Mouse (Mus musculus): ENCODE results near the gene Csnk2a1.
A peak's percentile ranks its signal among the peaks of the same experiment; 100 is the strongest.
"Not testable (repeated sequence)": the region's sequence is repeated elsewhere in the genome, so short reads cannot be mapped to it uniquely, and the experiment has no call there.

Csnk2a1 gene

GRCm38 (mm10) chr2:152226248-152227050 lies at the start of gene Csnk2a1:
Gene Csnk2a1, plus strand, starts transcription at chr2:152226839.
- peak; percentile 92 for DNase-seq (ENCODE audit: low spot score)

- no peak for DNase-seq (ENCODE audit: low spot score)
Observed at GRCm38 (mm10) chr2:152177162-152177805, 49.4 kb upstream of the Csnk2a1 start.

DNA sequence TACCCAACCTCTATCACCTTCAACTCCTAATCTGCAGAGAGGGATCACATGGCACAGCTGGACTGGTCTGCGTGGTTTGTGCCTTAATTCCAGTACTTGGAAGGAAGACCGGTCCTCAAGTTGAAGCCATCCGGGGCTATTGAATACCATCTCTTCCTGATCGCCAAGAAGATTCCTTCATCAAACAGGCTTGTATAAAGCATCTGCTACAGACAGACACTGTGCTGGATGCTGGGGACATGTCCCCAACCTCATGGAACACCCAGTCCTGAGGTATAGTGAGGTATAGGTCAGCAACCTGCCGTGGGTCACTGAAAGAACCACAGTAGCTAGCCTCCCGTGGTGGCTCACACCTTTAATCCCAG lies 48.9 kb upstream of the Csnk2a1 start:
- DNase-seq (ENCODE audit: low spot score): no peak

DNA sequence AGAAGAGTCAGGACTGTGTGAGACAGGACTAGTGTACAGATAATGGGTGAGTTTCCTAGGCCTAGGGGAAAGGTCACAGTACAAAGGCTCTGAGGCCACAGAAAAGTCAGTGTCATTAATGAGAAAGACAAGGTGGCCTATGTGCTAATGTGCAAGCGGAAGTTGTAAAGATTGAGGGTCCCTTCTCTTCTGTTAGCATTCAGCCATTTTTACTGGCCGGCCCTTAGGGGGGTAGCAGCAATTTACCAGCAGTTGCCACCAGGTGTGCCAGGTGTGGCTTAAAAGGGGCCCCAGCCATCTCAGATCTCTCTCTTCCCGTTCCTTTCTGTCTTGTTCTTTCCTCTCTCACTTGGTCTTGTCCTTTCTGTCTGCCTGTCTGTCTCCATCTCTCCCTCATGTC lies 48.3 kb upstream of the Csnk2a1 start:
- DNase-seq (ENCODE audit: low spot score): no peak

GRCm38 (mm10) chr2:152179301-152179700 lies 47.3 kb upstream of the Csnk2a1 start:
- no peak for DNase-seq (ENCODE audit: low spot score)

GRCm38 (mm10) chr2:152180323-152180722 lies 46.3 kb upstream of the Csnk2a1 start:
- DNase-seq (ENCODE audit: low spot score): peak; percentile 8

DNA sequence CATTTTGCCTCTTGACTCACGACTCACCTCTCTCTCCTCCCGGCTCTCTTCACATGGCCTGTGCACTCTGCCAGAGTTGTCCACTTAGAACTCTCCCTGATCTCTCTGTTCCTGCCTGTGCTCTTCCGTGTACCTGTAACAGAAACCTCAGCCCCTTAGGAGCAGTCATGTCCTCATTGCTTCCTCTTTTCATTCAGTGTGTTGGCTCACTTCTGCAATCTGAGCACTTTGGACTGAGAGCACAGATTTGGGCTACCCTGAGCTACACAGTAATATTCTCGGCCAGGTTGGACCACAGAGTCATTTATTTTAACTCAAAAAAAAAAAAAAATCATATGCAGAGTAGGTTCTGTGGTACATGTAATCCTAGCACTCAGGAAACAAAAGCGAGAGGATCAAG lies 39.5 kb upstream of the Csnk2a1 start:
- DNase-seq (ENCODE audit: low spot score): no peak

- no peak for DNase-seq (ENCODE audit: low spot score)
Observed at GRCm38 (mm10) chr2:152189213-152189612, 37.4 kb upstream of the Csnk2a1 start.

- DNase-seq (ENCODE audit: low spot score): no peak
Observed at GRCm38 (mm10) chr2:152189640-152190039, 37.0 kb upstream of the Csnk2a1 start.

DNA sequence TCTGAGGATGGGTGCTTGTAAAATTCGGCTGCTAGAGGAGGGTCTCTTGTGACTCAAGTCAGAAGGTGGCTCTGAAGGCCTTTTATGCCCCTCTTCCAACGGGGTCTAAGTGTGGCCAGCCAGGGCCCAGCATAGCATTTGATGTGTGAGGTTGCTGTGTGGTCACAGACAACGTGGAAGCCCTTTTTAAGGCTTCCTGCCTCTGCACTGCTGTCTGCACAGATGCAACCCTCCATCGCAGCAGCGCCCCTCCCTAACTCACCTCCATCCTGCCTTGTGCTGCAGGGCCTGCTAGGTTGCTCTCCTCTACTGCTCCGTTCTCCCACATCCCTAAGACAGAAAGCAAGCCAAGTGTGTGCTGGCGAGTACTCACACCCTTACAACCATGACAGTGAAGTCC lies 36.5 kb upstream of the Csnk2a1 start:
- DNase-seq (ENCODE audit: low spot score): no peak

DNA sequence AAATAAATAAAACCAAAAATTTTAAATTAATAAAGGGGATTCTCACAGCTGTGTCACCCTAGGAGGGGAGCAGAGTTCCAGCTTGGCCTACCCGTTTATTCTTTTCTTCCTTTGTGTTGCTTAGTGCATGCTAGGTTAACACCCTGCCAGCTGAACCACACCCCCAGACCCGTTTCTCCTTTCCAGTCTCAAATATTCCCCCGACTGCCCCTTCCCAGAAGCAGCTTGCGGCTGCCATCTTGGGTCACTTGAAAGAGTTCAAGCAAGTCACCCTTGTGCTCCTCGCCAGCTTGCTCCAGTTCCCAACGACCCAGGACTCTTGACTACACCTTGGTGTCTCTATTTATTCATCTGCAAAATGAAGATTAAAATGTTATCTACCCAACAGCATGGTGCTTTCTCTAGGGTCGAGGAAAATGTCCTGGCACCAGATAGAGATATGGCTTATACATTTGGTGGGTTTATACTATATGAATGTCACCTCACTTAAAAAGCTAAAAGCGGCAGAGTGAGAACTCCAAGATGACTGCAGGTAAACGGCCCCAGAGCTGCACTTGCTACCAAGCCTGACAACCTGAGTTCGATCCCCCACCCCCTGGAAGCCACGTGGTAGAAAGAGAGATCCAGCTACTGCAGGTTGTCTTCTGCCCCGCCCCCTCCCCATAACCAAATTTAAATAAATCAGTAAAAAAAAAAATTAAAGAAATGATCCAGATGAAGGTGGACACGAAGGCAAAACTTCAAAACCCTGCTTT lies 33.9 kb upstream of the Csnk2a1 start:
- DNase-seq (ENCODE audit: low spot score): no peak

DNA sequence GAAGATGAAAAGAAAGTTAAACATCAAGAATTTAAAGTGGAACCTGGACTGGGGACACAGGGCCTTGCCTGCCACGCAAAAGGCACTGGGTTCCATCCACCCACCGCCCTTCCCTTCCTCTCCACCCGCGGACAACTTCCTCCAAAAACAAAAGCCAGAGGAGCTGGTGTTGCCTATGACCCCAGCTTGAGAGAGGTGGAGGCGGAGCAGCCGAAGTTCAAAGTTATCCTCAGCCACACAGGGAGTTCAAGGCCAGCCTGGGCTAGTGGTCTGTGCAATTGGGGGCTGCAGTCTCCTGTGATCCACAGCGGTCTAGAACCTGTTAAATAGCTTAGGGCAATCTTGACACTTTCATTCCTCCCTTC lies 33.3 kb upstream of the Csnk2a1 start:
- DNase-seq (ENCODE audit: low spot score): no peak

DNA sequence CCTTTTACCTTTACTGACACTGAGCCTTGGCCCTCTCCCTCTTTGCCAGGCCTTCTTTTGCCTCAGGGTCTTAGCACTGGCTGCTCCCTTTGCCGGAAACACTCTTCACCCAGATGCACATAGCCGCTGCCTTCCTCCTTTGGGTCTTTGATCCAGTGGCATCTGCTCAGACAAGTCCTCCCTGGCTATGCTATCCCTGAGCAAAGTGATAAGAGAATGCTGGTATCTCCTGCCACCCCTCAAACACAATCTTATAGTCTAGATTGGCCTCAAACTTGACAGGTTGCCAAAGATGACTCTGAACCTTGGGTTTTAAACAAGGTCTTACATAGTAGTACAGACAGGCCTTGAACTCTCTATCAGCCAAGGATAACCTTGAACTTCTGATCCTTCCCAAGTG lies 32.1 kb upstream of the Csnk2a1 start:
- no peak for DNase-seq (ENCODE audit: low spot score)

DNA sequence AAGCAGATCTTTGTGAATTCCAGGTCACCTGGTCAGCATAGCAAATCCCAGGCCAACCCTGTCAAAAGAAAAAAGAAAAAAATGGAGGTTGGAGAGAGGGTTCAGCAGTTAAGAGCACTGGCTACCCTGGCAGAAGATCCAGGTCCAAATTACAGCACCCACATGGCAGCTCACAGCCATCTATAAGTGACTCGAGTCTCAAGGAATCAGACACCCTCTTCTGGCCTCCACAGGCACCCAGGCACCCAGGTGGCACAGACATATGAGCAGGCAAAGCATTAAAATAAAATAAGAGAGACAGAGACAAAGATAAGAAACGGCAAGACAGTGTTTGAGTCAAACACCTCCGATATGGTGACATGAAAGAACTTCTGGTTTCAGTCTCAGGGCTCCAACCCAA lies 29.7 kb upstream of the Csnk2a1 start:
- DNase-seq (ENCODE audit: low spot score): no peak

- DNase-seq (ENCODE audit: low spot score): peak; percentile 84
Observed at GRCm38 (mm10) chr2:152197301-152197712, 29.3 kb upstream of the Csnk2a1 start.

- not testable (repeated sequence) for DNase-seq (ENCODE audit: low spot score)
Observed at GRCm38 (mm10) chr2:152206139-152206538, 20.5 kb upstream of the Csnk2a1 start.

- no peak for DNase-seq (ENCODE audit: low spot score)
Observed at GRCm38 (mm10) chr2:152211871-152212270, 14.8 kb upstream of the Csnk2a1 start.

- no peak for DNase-seq (ENCODE audit: low spot score)
Observed at GRCm38 (mm10) chr2:152216975-152217374, 9.7 kb upstream of the Csnk2a1 start.

- peak; percentile 69 for DNase-seq (ENCODE audit: low spot score)
Observed at GRCm38 (mm10) chr2:152223521-152224300, 2.9 kb upstream of the Csnk2a1 start.

DNA sequence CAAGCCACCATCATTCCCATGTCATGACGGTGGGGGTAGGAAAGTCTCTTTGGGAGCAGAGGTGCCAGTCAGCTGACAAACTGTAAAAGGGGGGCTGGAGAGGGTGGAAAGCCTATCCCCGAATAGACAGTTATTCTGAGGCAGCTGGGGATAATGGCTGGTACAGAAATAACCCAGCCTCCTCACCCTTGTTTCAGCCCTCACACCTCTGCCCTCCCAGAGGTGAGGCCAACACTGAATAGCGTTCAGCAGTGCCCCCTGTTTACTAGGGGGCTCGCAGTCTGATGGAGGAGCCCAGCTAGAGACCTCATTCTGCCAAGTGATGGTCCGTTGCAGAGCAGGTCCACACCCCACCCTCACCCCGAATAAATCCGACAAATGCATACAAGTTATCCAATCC lies 1.1 kb upstream of the Csnk2a1 start:
- no peak for DNase-seq (ENCODE audit: low spot score)

DNA sequence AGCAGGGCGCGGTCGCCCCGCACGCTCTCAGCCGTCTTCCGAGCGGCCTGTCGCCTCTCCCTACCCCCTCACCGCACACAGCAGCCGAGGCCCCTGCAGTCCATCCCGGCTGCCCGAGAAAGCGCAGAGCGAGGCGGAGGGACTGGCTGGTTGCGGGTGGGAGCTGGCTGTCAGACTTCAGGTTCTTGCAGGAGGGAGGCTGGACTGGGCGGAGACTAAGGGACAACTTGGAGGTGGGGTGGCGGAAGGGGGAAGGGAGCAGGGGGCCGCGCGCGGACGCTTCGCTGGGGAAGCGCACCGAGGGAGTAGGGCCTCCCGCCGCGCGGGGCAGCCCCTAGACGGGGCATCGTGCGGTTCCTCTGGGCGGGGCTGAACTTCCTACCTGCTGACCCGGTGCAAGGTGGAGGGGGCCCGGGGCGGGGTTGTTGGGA lies 427 bp downstream of the Csnk2a1 start:
- peak; percentile 73 for DNase-seq (ENCODE audit: low spot score)

DNA sequence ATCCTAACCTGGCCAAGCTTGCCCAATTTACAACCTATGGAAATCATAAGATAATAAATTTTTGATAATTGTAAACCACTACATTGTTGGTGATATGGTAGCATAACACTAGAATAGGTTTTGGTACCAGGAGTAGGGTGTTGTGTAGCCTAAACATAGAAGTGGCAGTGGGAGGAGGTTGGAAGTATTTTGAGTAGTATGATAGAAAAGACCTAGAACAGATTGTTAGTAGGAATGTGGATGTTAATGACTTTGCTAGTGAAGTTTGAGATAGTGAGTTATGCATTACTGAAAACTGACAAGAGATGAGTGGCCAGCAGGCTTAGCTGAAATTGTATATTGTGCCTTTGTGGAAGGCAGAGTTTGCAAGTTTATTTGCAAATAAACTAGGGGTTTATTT lies 3.4 kb downstream of the Csnk2a1 start:
- DNase-seq (ENCODE audit: low spot score): no peak

Measured in MN1 (cell line).